Mouse (Mus musculus) E14TG2a.4 (cell line): ENCODE measurements around the gene Ppan.

Source experiments
- CTCF ChIP-seq: conservative IDR thresholded peaks from 2 replicates; pipeline ENCODE4 v1.5.1; 2014; ENCODE audit warnings: low read length
- NANOG ChIP-seq: IDR thresholded peaks from 2 replicates; pipeline ENCODE4 v1.6.1; 2014; ENCODE audit warnings: borderline replicate concordance, low read length, mixed read lengths
- POU5F1 ChIP-seq: IDR thresholded peaks from 2 replicates; pipeline ENCODE4 v1.6.1; 2014; ENCODE audit warnings: low read length, borderline replicate concordance

DNA sequence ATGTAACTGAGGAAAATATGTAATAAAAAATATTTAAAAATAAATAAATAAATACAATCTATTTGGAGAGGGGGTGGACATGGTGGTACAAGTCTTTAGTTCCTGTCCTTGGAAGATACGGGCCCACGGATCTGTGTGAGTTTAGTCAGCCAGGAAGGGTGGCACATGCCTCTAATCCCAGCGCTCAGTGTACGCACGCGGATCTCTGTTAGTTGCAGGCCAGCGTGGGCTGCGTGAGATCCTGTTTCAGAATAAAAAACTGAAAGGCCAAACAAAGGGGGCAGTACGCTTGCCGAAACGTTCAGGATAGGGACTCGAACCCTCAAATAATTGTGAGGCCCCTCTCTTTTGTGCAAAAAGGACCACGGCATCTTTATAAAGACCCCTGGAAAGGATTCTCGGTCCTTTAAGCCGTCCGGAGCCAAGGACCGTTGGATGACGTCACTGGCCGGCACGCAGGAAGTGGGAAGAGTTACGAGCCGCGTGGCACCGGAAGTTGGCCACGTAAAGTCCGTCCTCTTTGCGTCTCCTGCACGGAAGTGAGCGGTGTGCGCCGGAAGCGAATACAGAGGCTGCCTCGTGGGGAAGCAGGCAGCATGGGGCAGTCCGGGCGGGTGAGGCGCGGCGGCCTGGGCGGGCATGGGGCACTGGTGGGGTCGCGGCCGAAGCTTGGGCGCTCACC lies at the start of gene Ppan:
- TF ChIP-seq CTCF (no peak), NANOG (no peak), POU5F1 (no peak)
